Mouse (Mus musculus): ENCODE results near the gene Rad50. TPM values are rescaled to one million over a fixed set of nuclear protein-coding genes. Genes with fewer than 3 reads are reported as not detected.

The Rad50 gene
- total RNA-seq, 2 experiments from 2014 or later = 26.7 to 46.5 TPM

DNA sequence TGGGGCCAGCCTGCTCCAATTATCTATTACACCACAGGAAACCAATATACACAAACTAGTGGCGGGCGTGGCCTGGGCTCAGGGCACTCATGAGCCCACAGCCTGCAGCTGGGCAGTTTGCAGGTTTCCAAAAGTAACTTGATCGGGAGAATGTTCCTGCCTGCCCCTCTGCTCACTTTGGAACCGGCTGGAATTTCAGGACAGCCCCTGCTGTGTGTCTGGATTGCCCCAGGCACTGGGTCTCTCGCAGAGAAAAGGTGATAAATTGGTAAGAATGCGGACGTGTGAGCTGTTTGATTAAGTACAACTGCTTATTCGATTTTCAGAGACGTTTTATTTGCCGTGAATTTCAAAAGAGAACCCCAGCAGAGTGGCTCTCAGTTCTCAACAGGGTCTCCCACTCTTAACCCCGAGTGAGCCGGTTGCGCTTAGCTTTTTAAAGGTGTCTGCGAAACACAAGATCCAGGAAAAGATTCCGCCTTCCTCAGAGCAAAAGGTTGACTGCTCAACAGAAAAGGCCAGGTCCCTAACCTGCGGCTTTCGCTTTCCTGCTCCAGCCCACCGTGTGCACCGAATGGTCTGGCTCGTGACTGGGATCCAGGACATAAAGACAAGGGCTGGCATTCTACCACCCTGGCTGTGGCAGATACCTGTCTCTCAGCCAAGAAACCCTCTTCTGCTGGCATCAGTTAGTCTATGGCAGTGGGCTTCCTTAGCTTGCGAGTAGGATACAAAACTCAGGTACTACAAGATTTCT is 69.9 kb downstream of the Rad50 start:
- ATAC-seq (replicated peaks; ENCODE audit: low FRiP score, poor library complexity, severe bottlenecking) = no peak

DNA sequence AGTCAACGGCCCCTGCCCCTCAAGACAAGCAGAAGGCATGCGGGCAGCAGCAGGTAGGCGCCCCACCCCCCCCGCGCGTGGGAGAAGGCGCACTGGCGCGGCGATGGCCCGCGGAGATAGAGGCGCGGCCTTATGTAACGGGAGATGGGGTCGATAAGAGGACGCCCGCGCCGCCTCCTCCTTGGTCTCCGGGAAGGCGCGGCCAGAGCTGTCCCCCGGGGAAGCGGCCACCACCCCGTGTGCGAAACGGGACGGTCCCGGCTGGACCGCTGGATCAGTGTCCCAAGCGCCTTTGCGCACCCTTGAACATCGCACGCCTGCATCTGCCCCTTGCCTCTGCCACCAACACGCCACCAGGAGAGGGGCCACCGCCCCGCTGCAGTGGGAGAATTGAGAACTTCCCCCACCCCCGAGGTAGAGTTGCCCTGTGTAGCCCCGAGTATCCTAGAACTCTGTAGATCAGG is 70.9 kb downstream of the Rad50 start:
- ATAC-seq (replicated peaks; ENCODE audit: low FRiP score, poor library complexity, severe bottlenecking) = no peak

DNA sequence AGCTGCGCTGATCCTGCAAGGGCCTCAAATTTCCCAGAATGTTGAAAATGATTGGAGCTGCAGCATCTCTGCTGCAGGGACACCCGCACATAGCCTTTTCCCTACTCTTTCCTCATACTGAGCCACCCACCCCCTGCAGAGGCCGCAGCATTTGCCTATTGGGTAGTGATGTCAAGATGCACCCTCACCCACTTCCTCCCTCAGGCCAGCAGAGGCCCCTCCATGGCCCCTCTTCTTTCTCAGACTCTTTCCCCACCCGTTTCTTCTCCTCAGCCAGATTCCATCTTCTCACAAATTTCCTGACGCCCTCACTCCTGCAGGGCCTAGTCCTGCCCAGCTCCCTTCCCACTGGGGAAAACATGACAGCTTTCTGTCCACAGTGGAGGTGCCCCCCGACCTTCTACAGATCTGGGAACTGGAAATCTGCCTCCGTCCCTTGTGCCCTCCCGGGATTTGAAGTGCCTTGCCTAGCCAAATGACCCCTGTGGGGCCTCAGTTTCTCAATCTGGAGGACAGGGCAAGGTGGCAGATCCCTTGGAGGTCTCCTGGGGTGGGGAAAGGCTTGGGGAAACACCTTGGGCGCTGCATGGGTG is 71.4 kb downstream of the Rad50 start:
- no peak for ATAC-seq (replicated peaks; ENCODE audit: low FRiP score, poor library complexity, severe bottlenecking)

DNA sequence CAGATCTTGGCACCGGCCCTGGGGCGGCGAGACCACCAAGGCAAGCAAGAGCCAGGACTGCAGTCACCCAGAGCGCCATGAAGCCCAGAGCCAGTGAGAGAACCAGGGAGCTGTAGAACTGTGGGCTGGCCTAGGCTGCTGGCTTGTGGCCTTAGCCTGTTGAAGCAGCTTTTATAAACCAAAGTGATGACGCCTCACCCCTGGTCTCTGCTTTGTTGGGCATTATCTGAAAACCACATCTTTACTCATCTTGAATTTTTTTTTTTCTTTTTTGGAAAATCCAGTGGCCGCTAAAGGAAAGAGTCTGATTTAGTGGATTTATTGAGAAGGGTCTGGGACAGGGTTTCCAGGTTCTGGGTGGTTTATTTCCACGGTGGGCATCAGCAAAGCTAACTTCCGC is 72.6 kb downstream of the Rad50 start, which contains the start of gene Il13:
TSS of gene Il13 (minus strand) at position 147 of the 400 bp plus-strand sequence.
- ATAC-seq (replicated peaks; ENCODE audit: low FRiP score, poor library complexity, severe bottlenecking) = no peak

DNA sequence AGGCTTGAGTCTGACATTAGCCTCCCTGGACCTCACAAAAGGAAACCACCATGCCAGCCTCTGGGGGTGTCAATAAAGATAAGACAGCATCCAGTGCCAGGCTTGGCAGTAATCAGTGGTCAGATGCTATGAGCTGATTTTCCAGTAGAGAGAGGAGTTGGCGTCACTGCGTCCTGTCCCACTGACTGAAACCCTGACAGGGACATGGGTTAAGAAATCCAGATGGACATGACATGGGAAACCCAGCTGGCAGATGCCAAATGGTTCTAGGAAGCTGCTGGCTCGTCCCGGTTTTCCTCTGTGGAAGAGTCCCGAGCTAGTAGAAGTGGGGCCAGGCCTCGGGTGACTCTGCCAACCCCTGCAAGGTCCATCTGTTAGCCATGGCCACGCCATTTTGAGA is 73.5 kb downstream of the Rad50 start:
- ATAC-seq (replicated peaks; ENCODE audit: low FRiP score, poor library complexity, severe bottlenecking) = no peak

DNA sequence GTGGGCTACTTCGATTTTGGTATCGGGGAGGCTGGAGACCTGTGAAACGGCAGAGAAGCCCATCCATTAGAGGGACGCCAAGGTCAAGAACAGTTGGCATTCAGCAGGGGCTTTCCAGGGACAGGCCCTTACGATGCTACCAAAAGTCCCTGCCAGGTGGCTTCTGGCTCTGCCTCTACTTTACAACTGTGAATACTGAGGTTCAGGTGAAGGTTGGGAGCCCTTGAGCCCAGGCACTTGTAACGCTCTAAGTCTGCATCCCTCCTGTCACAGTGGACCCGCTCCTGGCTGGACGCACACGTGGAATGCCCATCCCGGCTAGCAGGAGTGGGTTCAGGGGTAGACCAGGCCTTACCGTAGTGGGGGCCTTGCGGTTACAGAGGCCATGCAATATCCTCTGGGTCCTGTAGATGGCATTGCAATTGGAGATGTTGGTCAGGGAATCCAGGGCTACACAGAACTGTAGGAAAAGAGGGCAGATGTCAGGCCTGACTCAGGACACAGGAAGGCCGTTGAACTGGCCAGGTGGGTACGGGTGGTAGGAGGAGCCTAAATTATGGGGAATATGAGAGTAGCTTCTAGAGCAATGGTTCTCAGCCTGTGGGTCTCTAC is 74.9 kb downstream of the Rad50 start:
- ATAC-seq (replicated peaks; ENCODE audit: low FRiP score, poor library complexity, severe bottlenecking) = no peak

DNA sequence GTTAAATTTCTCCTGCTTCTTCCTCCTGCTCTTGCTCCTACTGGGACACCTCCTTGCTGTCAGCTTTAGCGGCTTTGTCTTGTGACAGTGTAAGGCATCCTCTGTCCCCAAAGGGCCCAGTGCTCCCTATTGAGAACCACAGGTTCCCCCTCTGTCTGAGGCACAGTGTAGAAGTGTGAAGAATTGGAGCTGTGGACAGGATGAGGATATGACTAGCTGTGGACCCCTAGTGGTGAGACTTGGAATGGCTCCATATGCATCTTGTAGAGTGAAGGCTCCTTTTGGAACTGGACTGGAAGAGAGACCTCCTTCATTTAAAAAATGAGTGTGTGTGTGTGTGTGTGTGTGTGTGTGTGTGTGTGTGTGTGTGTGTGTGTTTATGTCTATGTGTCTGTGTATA is 79.3 kb downstream of the Rad50 start:
- peak; percentile 75 for ATAC-seq (replicated peaks; ENCODE audit: low FRiP score, poor library complexity, severe bottlenecking)

DNA sequence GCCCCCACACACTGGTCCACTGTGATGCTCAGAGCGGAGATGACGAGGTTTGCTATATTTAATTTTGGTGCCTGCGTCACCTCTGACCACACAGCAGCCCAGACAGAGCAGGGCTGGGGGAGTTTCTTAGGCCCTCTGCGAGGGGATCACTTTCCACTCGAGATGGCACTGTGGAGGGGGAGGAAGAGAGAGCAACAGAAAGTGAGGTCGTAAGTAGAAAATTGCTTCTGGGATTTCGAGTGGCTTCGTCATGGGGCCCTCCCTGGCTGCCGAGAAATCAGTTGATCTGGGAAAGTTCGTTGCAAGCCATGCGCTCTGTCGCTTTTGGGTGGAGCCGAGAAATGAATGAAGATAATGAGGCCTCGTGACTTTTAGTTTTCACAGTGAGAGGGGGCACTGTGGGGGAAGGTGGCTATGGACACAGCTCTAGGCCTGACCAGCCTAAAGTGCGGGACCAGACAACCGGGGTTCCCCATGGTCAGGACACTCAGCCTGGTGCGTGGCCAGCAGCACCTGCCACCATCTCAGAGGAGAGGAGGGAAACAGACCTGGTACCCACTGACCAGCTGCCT is 80.2 kb downstream of the Rad50 start:
- ATAC-seq (replicated peaks; ENCODE audit: low FRiP score, poor library complexity, severe bottlenecking) = no peak

DNA sequence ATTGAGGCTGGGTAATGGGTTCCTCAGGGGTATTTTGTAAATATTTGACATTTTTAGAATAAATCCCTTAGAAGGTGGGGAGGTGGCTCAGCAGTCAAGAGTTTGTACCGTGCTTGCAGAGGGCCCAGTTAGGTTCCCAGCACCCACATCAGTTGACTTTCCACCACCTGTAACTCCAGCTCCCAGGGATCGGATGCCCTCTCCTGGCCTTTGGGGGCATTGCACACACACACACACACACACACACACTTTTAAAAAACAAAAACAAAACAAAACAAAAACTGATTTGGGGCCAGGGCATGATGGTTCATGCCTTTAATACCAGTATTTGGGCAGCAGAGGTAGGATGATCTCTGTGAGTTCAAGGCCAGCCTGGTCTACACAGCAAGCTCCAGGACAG is 83.0 kb downstream of the Rad50 start:
- ATAC-seq (replicated peaks; ENCODE audit: low FRiP score, poor library complexity, severe bottlenecking) = no peak

DNA sequence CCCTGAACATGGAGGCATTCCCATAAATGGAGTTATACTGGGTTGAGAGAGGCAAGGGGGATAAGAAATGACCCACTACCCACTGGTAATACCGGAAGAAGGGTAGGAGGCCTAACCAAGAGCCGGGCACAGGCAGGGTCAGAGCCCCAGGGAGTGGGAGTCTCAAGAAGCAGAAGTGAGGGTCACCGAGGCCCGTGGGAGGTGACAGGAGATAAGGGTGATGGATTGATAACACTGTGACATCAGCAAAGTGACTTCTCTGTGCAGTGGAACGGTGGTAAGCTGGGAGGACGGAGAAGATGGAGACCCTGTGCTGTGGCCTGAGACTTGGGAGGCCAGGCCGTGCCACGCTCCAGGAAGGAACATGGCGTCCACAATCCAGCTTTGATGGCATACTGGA is 83.5 kb downstream of the Rad50 start:
- no peak for ATAC-seq (replicated peaks; ENCODE audit: low FRiP score, poor library complexity, severe bottlenecking)

DNA sequence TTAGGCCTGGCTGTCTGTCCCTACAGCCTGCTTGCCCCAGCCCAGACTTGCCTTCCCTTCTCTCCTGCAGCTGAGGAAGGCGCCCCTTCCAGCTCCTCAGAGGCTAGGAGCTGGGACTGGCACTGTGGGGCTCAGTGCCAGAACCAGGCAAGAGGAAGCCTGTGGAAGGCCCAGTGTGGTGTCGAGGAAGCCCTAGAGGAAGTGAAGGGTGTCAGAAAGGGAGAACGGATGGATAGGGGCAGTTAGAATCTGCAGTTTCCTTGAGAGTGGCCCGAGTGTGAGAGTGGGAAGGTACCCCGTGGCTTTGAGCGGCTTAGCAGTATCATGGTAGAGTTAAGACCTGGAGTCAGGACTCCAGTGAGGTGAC is 84.7 kb downstream of the Rad50 start:
- no peak for ATAC-seq (replicated peaks; ENCODE audit: low FRiP score, poor library complexity, severe bottlenecking)

DNA sequence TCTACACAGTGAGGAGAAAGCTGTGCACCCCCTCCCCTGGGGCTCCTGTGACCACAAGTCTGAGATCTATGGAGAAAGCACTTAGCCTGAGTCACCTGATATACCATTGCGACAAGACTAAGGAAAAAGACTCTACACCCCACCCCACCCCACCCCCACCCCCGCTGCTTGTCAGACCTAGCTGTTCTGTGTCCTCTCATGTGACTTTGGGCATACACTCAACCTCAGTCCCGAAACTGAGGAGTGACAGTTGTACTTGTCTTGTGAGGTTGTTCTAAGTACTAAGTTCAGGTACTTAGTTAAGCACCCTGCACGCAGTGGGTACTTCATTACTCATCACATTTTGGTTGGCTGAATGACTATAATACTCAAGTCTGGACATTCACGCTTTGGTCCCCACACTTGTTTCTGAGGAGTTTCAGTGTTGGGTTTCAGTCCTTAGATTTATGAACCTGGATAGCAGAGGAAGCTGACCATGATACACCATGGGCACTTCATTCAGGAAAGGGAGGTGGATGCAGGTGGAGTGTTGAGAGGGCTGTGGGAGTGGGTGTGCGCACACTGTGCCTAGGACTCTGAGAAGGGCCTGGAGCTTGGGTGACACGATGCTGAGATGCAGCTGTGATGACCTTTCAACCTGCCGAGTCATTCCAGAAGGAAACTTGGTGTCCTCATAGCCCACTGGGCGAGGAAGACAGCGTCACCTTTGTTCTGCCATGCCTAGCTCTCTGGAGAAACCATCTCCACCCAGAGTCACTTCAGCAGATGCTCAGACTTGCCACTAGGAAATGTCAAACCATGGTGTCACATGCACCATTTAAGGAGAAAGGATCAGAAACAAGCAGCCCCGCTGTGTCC is 85.3 kb downstream of the Rad50 start:
- ATAC-seq (replicated peaks; ENCODE audit: low FRiP score, poor library complexity, severe bottlenecking) = no peak

DNA sequence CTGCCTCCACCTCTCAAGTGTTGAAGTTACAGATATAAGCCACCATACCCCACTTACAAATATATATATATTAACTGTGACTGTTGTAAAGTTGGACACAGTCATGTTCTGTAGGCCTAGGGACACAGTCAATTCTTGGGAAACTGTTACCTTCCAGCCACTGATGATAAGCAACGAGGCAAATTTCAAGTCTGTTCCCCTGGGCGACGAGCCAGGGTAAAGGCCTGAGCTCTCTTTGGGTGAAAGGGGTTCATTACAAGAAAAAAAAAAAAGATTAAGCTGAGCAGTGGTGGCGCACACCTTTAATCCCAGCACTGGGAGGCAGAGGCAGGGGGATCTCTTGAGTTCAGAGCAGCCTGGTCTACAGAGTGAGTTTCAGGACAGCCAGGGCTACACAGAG is 87.0 kb downstream of the Rad50 start:
- ATAC-seq (replicated peaks; ENCODE audit: low FRiP score, poor library complexity, severe bottlenecking) = no peak

DNA sequence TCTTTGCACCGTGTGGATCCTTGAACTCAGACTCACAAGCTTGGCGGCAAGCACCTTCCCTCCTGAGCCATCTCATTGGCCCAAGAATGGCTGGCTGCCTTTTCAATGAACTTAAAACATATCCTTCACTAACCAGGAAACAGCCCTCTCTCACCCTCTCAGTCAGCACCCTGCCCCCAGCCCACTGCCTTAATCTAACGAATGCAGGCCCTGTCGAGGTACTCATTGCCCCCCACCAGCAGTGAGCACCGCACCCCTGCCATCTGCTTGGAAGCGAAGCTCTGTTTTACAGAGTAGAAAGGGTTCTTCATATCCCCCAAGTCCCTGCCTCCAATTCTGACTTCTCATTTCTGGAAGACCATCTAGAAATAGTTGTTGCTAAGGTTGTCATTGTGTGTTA is 87.7 kb downstream of the Rad50 start:
- ATAC-seq (replicated peaks; ENCODE audit: low FRiP score, poor library complexity, severe bottlenecking) = no peak

DNA sequence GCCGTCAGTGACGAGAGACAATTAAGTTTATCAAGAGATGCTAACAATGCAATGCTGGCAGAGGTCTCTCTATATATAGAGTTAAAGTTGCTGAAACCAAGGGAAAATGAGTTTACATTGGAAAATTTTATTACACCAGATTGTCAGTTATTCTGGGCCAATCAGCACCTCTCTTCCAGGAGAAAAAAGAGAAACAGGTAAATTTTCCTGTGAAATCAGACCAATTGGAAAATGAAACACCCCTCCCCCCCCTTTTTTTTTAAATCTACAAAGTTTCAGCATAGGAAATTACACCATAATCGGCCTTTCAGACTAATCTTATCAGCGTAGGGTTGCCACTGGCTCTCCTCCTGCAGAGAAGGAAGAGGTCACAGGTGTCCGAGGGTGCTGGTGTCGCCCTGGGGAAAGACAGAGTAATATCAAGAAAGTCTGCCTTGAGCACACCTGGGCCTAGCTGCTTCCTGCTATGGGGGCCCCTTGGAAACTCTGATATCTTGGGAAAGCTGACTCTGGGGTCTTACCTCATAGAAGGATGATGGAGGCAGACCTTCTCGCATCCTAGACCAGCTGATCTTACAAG is 88.4 kb downstream of the Rad50 start, which contains the start of gene Il4:
TSS of gene Il4 (minus strand) at position 51 of the 580 bp plus-strand sequence.
- no peak for ATAC-seq (replicated peaks; ENCODE audit: low FRiP score, poor library complexity, severe bottlenecking)

DNA sequence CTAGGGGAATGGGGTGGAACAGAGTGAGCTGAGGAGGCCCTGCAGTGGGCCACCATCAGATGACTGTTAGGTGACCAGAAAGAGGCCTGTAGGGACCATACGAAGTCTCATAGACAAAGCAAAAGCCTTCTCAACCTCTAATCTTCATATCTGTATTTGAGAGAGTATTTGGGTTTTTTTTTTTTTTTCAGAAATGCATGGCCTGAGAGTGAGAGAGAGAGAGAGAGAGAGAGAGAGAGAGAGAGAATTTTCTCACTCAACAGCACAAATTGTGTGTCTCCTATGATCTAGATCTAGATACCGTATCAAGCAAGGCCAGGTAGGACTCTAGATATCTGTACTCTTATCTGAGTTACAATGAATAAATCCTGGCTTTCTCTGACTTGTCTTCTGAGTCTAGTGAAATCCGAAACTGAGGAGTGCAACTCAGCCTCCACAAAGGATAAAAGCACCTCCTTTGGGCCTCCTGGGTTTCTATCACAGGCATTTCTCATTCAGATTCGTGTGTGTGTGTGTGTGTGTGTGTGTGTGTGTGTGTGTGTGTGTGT is 89.5 kb downstream of the Rad50 start:
- no peak for ATAC-seq (replicated peaks; ENCODE audit: low FRiP score, poor library complexity, severe bottlenecking)

DNA sequence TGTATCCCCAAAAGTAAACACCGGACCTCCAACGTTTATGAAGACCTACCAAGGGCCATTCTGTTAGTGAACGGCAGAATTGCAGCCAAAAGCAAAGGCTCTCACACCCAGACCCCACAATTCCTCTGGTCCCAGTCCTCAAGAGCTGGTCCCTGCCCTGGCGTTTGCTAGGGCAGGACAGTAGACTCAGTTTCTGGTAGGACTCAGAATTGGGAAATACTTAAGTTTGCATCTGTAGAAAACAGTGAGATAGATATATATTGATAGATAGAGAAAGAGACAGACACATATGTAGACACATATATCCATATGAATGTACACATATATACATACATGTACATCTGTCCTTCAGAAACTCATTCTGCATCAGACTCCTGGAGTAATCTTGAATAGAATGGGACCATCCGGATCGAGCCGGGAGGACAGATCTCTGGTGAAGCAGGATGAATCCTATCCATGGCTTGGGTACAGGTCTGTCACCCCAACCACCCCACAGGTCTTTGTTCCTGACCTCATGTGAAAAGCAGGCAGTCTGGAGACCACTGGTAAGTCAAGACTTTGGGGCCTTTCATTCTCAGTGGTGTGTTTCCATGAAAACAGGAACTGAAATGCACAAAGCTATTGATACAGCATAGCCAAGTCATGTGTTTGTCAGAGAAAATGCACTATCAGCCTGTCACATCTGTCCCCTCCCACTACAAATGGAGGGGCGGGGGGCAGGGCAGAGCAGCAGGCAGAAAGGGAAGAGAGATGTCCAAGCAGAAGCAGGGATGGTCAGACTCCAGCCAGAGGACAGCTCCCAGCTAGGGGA is 90.2 kb downstream of the Rad50 start:
- no peak for ATAC-seq (replicated peaks; ENCODE audit: low FRiP score, poor library complexity, severe bottlenecking)

DNA sequence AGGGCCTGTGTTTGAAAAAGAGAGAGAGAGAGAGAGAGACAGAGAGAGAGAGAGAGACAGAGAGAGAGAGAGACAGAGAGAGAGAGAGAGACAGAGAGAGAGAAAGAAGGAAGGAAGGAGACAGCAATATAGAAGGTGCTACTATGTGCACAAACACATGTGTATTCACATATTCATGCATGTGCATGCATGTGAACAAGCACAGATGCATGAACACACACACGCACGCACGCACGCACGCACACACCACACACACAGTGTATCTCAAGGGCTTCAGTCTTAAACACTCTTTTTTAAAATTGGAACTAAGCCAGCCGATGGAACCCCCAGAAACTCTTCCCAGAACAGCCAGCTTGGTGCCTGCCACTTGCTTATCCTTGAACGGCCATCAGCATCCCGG is 91.5 kb downstream of the Rad50 start:
- no peak for ATAC-seq (replicated peaks; ENCODE audit: low FRiP score, poor library complexity, severe bottlenecking)
